Mouse (Mus musculus): Measurements from ENCODE around the gene Folr1. TPM values are rescaled to one million over a fixed set of nuclear protein-coding genes. Genes with fewer than 3 reads are reported as not detected.
A peak's percentile ranks its signal among the peaks of the same experiment; 100 is the strongest.

Gene Folr1
- total RNA-seq, 1 experiment, result 536 TPM

DNA sequence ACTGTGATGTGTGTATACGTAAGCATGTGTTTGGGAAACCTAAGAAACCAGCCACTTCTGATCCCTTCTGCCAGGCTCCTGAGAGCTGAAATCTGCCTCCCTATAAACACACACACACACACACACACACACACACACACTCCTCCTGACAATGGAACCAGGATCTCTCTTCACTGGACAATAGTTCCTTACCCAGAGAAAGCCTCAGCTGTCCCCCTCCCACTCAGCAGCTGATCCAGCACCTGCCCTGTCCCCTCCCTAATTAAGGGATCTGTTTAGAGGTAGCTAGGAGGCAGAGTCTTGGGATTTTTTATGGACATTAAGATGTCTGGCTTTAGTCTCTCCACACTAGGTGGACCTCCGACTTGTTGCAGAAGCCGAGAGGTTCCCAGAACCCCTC lies 35.7 kb downstream of the Folr1 start:
- peaks cover 6 to 29% of the 10 kb centered on the region in 2 experiments; a peak in 3 of 4 replicates for H3K4me1 ChIP-seq (ENCODE audit: control insufficient read depth in 2 of 2, insufficient read depth in 2 of 2, low read length in 2 of 2, poor library complexity in 1 of 2)

DNA sequence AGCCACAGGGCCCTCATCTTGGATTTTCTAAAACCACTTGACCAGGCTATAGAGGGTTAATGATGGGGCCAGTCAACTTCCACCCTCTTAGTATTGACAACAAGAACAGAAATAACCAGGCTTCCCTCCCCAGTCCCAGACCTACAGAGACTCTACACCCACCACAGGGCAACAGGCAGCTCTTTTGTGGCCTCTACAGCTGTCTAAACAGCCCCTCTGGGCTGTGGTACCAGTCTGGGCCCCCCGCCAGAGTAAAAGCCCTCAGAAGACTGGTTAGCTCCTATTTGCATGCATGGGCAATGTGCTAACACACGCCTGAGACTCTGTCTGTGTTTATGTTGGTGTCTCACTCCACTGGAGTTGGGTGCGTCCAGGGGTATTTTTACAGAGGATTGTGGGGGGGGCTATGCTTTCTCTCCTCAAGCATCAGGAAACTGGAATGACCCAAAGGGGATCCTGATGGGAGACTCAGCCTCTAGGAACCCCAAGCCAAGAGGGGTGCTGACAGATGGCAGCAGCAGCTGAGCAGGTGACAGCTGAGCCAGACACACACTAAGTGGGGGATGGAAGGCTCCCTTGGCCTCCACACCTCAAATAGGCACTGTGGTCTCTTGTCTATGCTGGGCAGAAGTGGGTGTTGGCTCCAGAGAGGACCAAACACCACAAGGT lies 36.5 kb downstream of the Folr1 start:
- no peak for DNase-seq (ENCODE audit: low read depth, low spot score)
- H3K4me1 ChIP-seq (ENCODE audit: control insufficient read depth in 2 of 2, insufficient read depth in 2 of 2, low read length in 2 of 2, poor library complexity in 1 of 2), result peaks cover 1 to 28% of the 10 kb centered on the region in 2 experiments; a peak in 3 of 4 replicates
- no peaks in the 10 kb centered on the region for H3K9me3 ChIP-seq (ENCODE audit: control insufficient read depth, insufficient read depth, low read depth, low read length)
- TF ChIP-seq CHD2 (IDR thresholded peaks at IDR 0.05; ENCODE audit: low read depth, low read length) (no peak), MAFK (IDR thresholded peaks at IDR 0.05; ENCODE audit: insufficient read depth, low read depth, low read length) (no peak), HCFC1 (IDR thresholded peaks at IDR 0.05; ENCODE audit: borderline replicate concordance, insufficient read depth, low read length) (no peak), ZC3H11A (IDR thresholded peaks at IDR 0.05; ENCODE audit: borderline replicate concordance, low read depth, low read length) (no peak), ZNF384 (IDR thresholded peaks at IDR 0.05; ENCODE audit: low read depth, low read length) (no peak)
- in situ Hi-C loops (cut with MboI; ENCODE audit: low sequenced_read_pairs in 2 of 2, unreplicated experiment in 2 of 2), result no loop called here
- no peak overlapping the region for H3K4me3 ChIP-seq (ENCODE audit: insufficient read depth in 1 of 2, low read depth in 1 of 2, low read length in 2 of 2, poor library complexity in 1 of 2, severe bottlenecking in 1 of 2)
- no peak overlapping the region for H3K9ac ChIP-seq (ENCODE audit: insufficient read depth, low read depth, low read length, poor library complexity, severe bottlenecking)
- H3K36me3 ChIP-seq (ENCODE audit: control insufficient read depth, insufficient read depth, low read length, poor library complexity, severe bottlenecking), result peaks cover 44% of the 10 kb centered on the region
- no peak overlapping the region for H3K27ac ChIP-seq (ENCODE audit: insufficient read depth, low read depth, low read length, poor library complexity, severe bottlenecking)

More for the DNA sequence above, 35.7 kb downstream of the Folr1 start:
- Histone ChIP-seq H3K9ac (ENCODE audit: insufficient read depth, low read depth, low read length, poor library complexity, severe bottlenecking) (no peak overlapping the region), H3K27ac (ENCODE audit: insufficient read depth, low read depth, low read length, poor library complexity, severe bottlenecking) (no peak overlapping the region), H3K9me3 (ENCODE audit: control insufficient read depth, insufficient read depth, low read depth, low read length) (no peaks in the 10 kb centered on the region), H3K4me3 (ENCODE audit: insufficient read depth in 1 of 2, low read depth in 1 of 2, low read length in 2 of 2, poor library complexity in 1 of 2, severe bottlenecking in 1 of 2) (no peak overlapping the region), H3K36me3 (ENCODE audit: control insufficient read depth, insufficient read depth, low read length, poor library complexity, severe bottlenecking) (peaks cover 37% of the 10 kb centered on the region)
- in situ Hi-C loops (cut with MboI; ENCODE audit: low sequenced_read_pairs in 2 of 2, unreplicated experiment in 2 of 2), result no loop called here
- DNase-seq (ENCODE audit: low read depth, low spot score), result no peak
- TF ChIP-seq ZNF384 (IDR thresholded peaks at IDR 0.05; ENCODE audit: low read depth, low read length) (no peak), MAFK (IDR thresholded peaks at IDR 0.05; ENCODE audit: insufficient read depth, low read depth, low read length) (no peak), HCFC1 (IDR thresholded peaks at IDR 0.05; ENCODE audit: borderline replicate concordance, insufficient read depth, low read length) (no peak), CHD2 (IDR thresholded peaks at IDR 0.05; ENCODE audit: low read depth, low read length) (no peak), ZC3H11A (IDR thresholded peaks at IDR 0.05; ENCODE audit: borderline replicate concordance, low read depth, low read length) (no peak)

DNA sequence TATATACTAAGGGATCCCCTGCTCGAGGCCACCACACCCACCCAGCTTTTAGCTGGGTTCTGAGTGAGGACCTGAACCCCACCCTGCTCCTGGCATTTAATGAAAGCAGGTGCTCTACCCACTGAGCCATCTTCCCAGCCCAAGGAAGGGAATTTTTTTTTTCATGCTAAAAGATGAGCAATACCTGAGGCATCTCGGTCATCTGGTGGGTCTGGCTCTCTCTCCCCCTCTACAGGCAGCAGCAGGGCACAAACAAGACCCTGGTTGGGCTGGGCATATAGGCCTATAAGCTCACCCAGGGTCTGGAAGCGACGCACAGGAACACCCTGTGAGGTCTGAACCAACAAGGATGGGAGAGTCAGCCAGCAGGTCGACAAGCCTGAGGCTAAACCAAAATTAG lies 37.2 kb downstream of the Folr1 start:
- no peaks in the 10 kb centered on the region for H3K9me3 ChIP-seq (ENCODE audit: control insufficient read depth, insufficient read depth, low read depth, low read length)
- in situ Hi-C loops (cut with MboI; ENCODE audit: low sequenced_read_pairs in 2 of 2, unreplicated experiment in 2 of 2), result no loop called here
- no peak overlapping the region for H3K9ac ChIP-seq (ENCODE audit: insufficient read depth, low read depth, low read length, poor library complexity, severe bottlenecking)
- H3K36me3 ChIP-seq (ENCODE audit: control insufficient read depth, insufficient read depth, low read length, poor library complexity, severe bottlenecking), result peaks cover 51% of the 10 kb centered on the region
- H3K4me1 ChIP-seq (ENCODE audit: control insufficient read depth in 2 of 2, insufficient read depth in 2 of 2, low read length in 2 of 2, poor library complexity in 1 of 2), result peaks cover 1 to 24% of the 10 kb centered on the region in 2 experiments; a peak in 3 of 4 replicates
- no peak overlapping the region for H3K4me3 ChIP-seq (ENCODE audit: insufficient read depth in 1 of 2, low read depth in 1 of 2, low read length in 2 of 2, poor library complexity in 1 of 2, severe bottlenecking in 1 of 2)
- no peak overlapping the region for H3K27ac ChIP-seq (ENCODE audit: insufficient read depth, low read depth, low read length, poor library complexity, severe bottlenecking)
- no peak for DNase-seq (ENCODE audit: low read depth, low spot score)
- no peak for TF ChIP-seq CHD2 (IDR thresholded peaks at IDR 0.05; ENCODE audit: low read depth, low read length)
- TF ChIP-seq MAFK (IDR thresholded peaks at IDR 0.05; ENCODE audit: insufficient read depth, low read depth, low read length), result no peak
- TF ChIP-seq ZC3H11A (IDR thresholded peaks at IDR 0.05; ENCODE audit: borderline replicate concordance, low read depth, low read length), result no peak
- no peak for TF ChIP-seq HCFC1 (IDR thresholded peaks at IDR 0.05; ENCODE audit: borderline replicate concordance, insufficient read depth, low read length)
- peak; percentile 81 for TF ChIP-seq ZNF384 (IDR thresholded peaks at IDR 0.05; ENCODE audit: low read depth, low read length)

DNA sequence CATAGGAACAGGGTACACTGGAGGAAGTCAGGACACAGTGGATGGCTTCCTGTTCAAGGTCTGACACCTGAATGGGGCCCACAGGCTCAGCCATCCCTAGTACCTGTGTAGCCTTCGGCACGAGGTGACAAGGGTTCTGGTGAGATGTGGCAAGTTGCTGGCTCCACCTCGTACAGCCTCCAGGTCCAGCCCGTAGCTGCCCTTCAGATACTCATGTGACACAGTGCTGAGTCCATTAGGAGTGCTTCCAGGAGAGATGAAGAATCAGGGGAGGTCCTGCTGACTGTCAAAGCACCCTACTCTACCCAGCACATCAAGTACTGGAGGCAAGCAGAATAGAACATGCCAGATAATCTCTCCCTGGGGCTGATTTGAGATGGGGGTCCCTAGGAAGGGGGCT lies 38.2 kb downstream of the Folr1 start:
- in situ Hi-C loops (cut with MboI; ENCODE audit: low sequenced_read_pairs in 2 of 2, unreplicated experiment in 2 of 2), result no loop called here
- no peak overlapping the region for H3K4me3 ChIP-seq (ENCODE audit: insufficient read depth in 1 of 2, low read depth in 1 of 2, low read length in 2 of 2, poor library complexity in 1 of 2, severe bottlenecking in 1 of 2)
- TF ChIP-seq HCFC1 (IDR thresholded peaks at IDR 0.05; ENCODE audit: borderline replicate concordance, insufficient read depth, low read length) (no peak), CHD2 (IDR thresholded peaks at IDR 0.05; ENCODE audit: low read depth, low read length) (no peak), MAFK (IDR thresholded peaks at IDR 0.05; ENCODE audit: insufficient read depth, low read depth, low read length) (no peak), ZNF384 (IDR thresholded peaks at IDR 0.05; ENCODE audit: low read depth, low read length) (no peak), ZC3H11A (IDR thresholded peaks at IDR 0.05; ENCODE audit: borderline replicate concordance, low read depth, low read length) (no peak)
- peaks cover 1 to 24% of the 10 kb centered on the region in 2 experiments; a peak in 3 of 4 replicates for H3K4me1 ChIP-seq (ENCODE audit: control insufficient read depth in 2 of 2, insufficient read depth in 2 of 2, low read length in 2 of 2, poor library complexity in 1 of 2)
- H3K9me3 ChIP-seq (ENCODE audit: control insufficient read depth, insufficient read depth, low read depth, low read length), result no peaks in the 10 kb centered on the region
- peak overlapping the region; percentile 10; the same call in 1 of the 2 replicates for H3K9ac ChIP-seq (ENCODE audit: insufficient read depth, low read depth, low read length, poor library complexity, severe bottlenecking)
- H3K36me3 ChIP-seq (ENCODE audit: control insufficient read depth, insufficient read depth, low read length, poor library complexity, severe bottlenecking), result peaks cover 58% of the 10 kb centered on the region
- 0 out of 2 replicates have a peak overlapping the region, but pooled peaks have one; percentile 19 for H3K27ac ChIP-seq (ENCODE audit: insufficient read depth, low read depth, low read length, poor library complexity, severe bottlenecking)
- DNase-seq (ENCODE audit: low read depth, low spot score), result no peak
